Mouse (Mus musculus) lung, postnatal 14 days (tissue): ENCODE results near the gene Vmn1r221.
"Not testable (repeated sequence)": the region's sequence is repeated elsewhere in the genome, so short reads cannot be mapped to it uniquely, and the experiment has no call there.

ENCODE experiments used
- DNase-seq: peaks from one replicate; pipeline ENCODE4 v3.0.0; 2021

Vmn1r221 gene

GRCm38 (mm10) chr13:23213827-23214226 lies at the start of gene Vmn1r221:
Gene Vmn1r221 (plus strand): TSS chr13:23214127.
- not testable (repeated sequence) for DNase-seq

GRCm38 (mm10) chr13:23166471-23166870 lies 47.5 kb upstream of the Vmn1r221 start:
- not testable (repeated sequence) for DNase-seq

- no peak for DNase-seq
Measured at GRCm38 (mm10) chr13:23187875-23188274, 26.1 kb upstream of the Vmn1r221 start, which contains the start of gene Vmn1r220. Gene Vmn1r220 (minus strand): TSS chr13:23187975.

GRCm38 (mm10) chr13:23203885-23204284 lies 10.0 kb upstream of the Vmn1r221 start:
- not testable (repeated sequence) for DNase-seq

- DNase-seq: not testable (repeated sequence)
Measured at GRCm38 (mm10) chr13:23235847-23236246, 21.9 kb downstream of the Vmn1r221 start, which contains the start of gene Vmn1r222. Gene Vmn1r222 (minus strand): TSS chr13:23235947.

GRCm38 (mm10) chr13:23246834-23247233 lies 32.9 kb downstream of the Vmn1r221 start, which contains the start of gene Vmn1r223:
Gene Vmn1r223 (plus strand): TSS chr13:23247134.
- DNase-seq: not testable (repeated sequence)

GRCm38 (mm10) chr13:23258546-23259048 lies 44.7 kb downstream of the Vmn1r221 start:
- DNase-seq: no peak

- DNase-seq: not testable (repeated sequence)
Measured at GRCm38 (mm10) chr13:23268606-23269005, 54.7 kb downstream of the Vmn1r221 start.

- not testable (repeated sequence) for DNase-seq
Measured at GRCm38 (mm10) chr13:23269127-23269526, 55.2 kb downstream of the Vmn1r221 start.

GRCm38 (mm10) chr13:23269681-23270080 lies 55.8 kb downstream of the Vmn1r221 start:
- DNase-seq: no peak

- DNase-seq: no peak
Measured at GRCm38 (mm10) chr13:23270321-23271101, 56.6 kb downstream of the Vmn1r221 start.
